Mouse (Mus musculus) forebrain, embryonic 16.5 days (tissue): ENCODE measurements around the gene Ucn3. TPM values are rescaled to one million over a fixed set of nuclear protein-coding genes. Genes with fewer than 3 reads are reported as not detected.
A peak's percentile ranks its signal among the peaks of the same experiment; 100 is the strongest.

ENCODE experiments used
- ATAC-seq: fragments of 200-750 bp; cut with Nextera tagmentation; 2 replicates; pipeline ENCODE4 v1.8.0; 2017; ENCODE audit warnings: mild to moderate bottlenecking, moderate library complexity
- H3K27ac ChIP-seq: fragments of 300-500 bp; sonication (generic); 2 replicates; pipeline ENCODE4 v1.5.1; 2014; ENCODE audit warnings: low read length, control low read depth
- H3K27me3 ChIP-seq: fragments of 300-500 bp; sonication (generic); replicated peaks from 2 replicates; pipeline ENCODE4 v1.6.1; 2014; ENCODE audit warnings: low read length; ENCODE audit not compliant: control insufficient read depth, insufficient read depth
- H3K36me3 ChIP-seq: fragments of 300-500 bp; sonication (generic); 2 replicates; pipeline ENCODE4 v1.6.1; 2014; ENCODE audit not compliant: control insufficient read depth, insufficient read depth
- H3K4me1 ChIP-seq: fragments of 300-500 bp; sonication (generic); replicated peaks from 2 replicates; pipeline ENCODE4 v1.6.1; 2014; ENCODE audit warnings: low read length; ENCODE audit not compliant: control insufficient read depth, insufficient read depth
- H3K4me2 ChIP-seq: fragments of 300-500 bp; sonication (generic); 2 replicates; pipeline ENCODE4 v1.6.1; 2014; ENCODE audit warnings: mild to moderate bottlenecking, low read length, control low read depth
- H3K4me3 ChIP-seq: fragments of 300-500 bp; sonication (generic); replicated peaks from 2 replicates; pipeline ENCODE4 v1.5.1; 2014; ENCODE audit warnings: mild to moderate bottlenecking, low read length, control low read depth
- H3K9ac ChIP-seq: fragments of 300-500 bp; sonication (generic); replicated peaks from 2 replicates; pipeline ENCODE4 v1.6.1; 2014; ENCODE audit warnings: low read depth, low read length, control low read depth
- H3K9me3 ChIP-seq: fragments of 300-500 bp; sonication (generic); 2 replicates; pipeline ENCODE4 v1.6.1; 2016; ENCODE audit warnings: low read length; ENCODE audit not compliant: control insufficient read depth
- WGBS: fragments of 180-500 bp; shearing (Covaris S2); extraction: QIAGEN DNeasy Blood & Tissue Kit; methylation state at CpG from one replicate; pipeline ENCODE4 v1.1.7; 2014; 5-methylcytosine and 5-hydroxymethylcytosine counted together
- polyA plus RNA-seq: library from polyadenylated mRNA; unstranded; fragments of >200 nt; fragmentation: Nextera tagmentation; extraction: Ambion mirVana; gene quantifications from 2 replicates; pipeline ENCODE4 v1.2.1, GENCODE M21; 2015

Ucn3 gene
- polyA plus RNA-seq, result 0.21 and 0.56 TPM in 2 replicates

GRCm38 (mm10) chr13:3945249-3945648 lies at the start of gene Ucn3:
TSS of gene Ucn3 (minus strand) at chr13:3945349.
- Histone ChIP-seq H3K27ac (no peak within 1 kb of the TSS), H3K4me3 (no peak within 1 kb of the TSS), H3K4me1 (no peaks in the 10 kb centered on the region), H3K4me2 (no peak within 1 kb of the TSS), H3K9ac (no peak within 1 kb of the TSS), H3K27me3 (no peaks in the 10 kb centered on the region), H3K36me3 (no peaks in the 10 kb centered on the region), H3K9me3 (no peaks in the 10 kb centered on the region)
- WGBS, result 66% methylated on average over 2 of the region's 2 CpGs
- no peak for ATAC-seq

GRCm38 (mm10) chr13:3992081-3992480 lies 46.9 kb upstream of the Ucn3 start:
- no peak for ATAC-seq
- no peaks in the 10 kb centered on the region for H3K4me1 ChIP-seq
- no peak overlapping the region for H3K27ac ChIP-seq
- H3K27me3 ChIP-seq, result no peaks in the 10 kb centered on the region
- H3K9ac ChIP-seq, result no peak overlapping the region
- no peak overlapping the region for H3K4me2 ChIP-seq
- H3K36me3 ChIP-seq, result no peaks in the 10 kb centered on the region
- H3K9me3 ChIP-seq, result no peaks in the 10 kb centered on the region
- no peak overlapping the region for H3K4me3 ChIP-seq

- H3K9ac ChIP-seq, result no peak overlapping the region
- no peak overlapping the region for H3K4me2 ChIP-seq
- ATAC-seq, result no peak
- no peak overlapping the region for H3K27ac ChIP-seq
- H3K9me3 ChIP-seq, result no peaks in the 10 kb centered on the region
- H3K4me3 ChIP-seq, result no peak overlapping the region
- WGBS, result 90% methylated on average over 4 of the region's 4 CpGs
- H3K27me3 ChIP-seq, result no peaks in the 10 kb centered on the region
- H3K4me1 ChIP-seq, result no peaks in the 10 kb centered on the region
- H3K36me3 ChIP-seq, result no peaks in the 10 kb centered on the region
Observed at GRCm38 (mm10) chr13:3968849-3969248, 23.7 kb upstream of the Ucn3 start.

- Histone ChIP-seq H3K27ac (no peak overlapping the region), H3K9me3 (no peaks in the 10 kb centered on the region), H3K27me3 (no peaks in the 10 kb centered on the region), H3K36me3 (no peaks in the 10 kb centered on the region), H3K9ac (no peak overlapping the region), H3K4me2 (no peak overlapping the region), H3K4me3 (no peak overlapping the region), H3K4me1 (no peaks in the 10 kb centered on the region)
- peak; percentile 65; the same call in 1 of the 2 replicates for ATAC-seq
- WGBS, result 73% methylated on average over 6 of the region's 6 CpGs
Observed at GRCm38 (mm10) chr13:3951198-3951914, 6.2 kb upstream of the Ucn3 start.

- Histone ChIP-seq H3K4me1 (no peaks in the 10 kb centered on the region), H3K36me3 (no peaks in the 10 kb centered on the region), H3K27me3 (no peaks in the 10 kb centered on the region), H3K27ac (no peak overlapping the region), H3K9me3 (no peaks in the 10 kb centered on the region), H3K4me3 (no peak overlapping the region), H3K9ac (no peak overlapping the region), H3K4me2 (no peak overlapping the region)
- no peak for ATAC-seq
- 89% methylated on average over 4 of the region's 4 CpGs for WGBS
Observed at GRCm38 (mm10) chr13:3949477-3949876, 4.3 kb upstream of the Ucn3 start.

GRCm38 (mm10) chr13:3947267-3947666 lies 2.1 kb upstream of the Ucn3 start:
- WGBS, result 93% methylated on average over 4 of the region's 4 CpGs
- H3K27me3 ChIP-seq, result no peaks in the 10 kb centered on the region
- H3K36me3 ChIP-seq, result no peaks in the 10 kb centered on the region
- no peaks in the 10 kb centered on the region for H3K9me3 ChIP-seq
- H3K4me1 ChIP-seq, result no peaks in the 10 kb centered on the region
- no peak overlapping the region for H3K4me2 ChIP-seq
- no peak overlapping the region for H3K9ac ChIP-seq
- no peak for ATAC-seq
- H3K4me3 ChIP-seq, result no peak overlapping the region
- H3K27ac ChIP-seq, result no peak overlapping the region

- 79% methylated on average over 7 of the region's 7 CpGs for WGBS
Observed at GRCm38 (mm10) chr13:3944699-3945098, 450 bp downstream of the Ucn3 start.

GRCm38 (mm10) chr13:3926046-3926445 lies 19.1 kb downstream of the Ucn3 start:
- no peaks in the 10 kb centered on the region for H3K9me3 ChIP-seq
- ATAC-seq, result no peak
- no peak overlapping the region for H3K4me2 ChIP-seq
- no peak overlapping the region for H3K27ac ChIP-seq
- 95% methylated on average over 6 of the region's 6 CpGs for WGBS
- H3K27me3 ChIP-seq, result no peaks in the 10 kb centered on the region
- H3K36me3 ChIP-seq, result no peaks in the 10 kb centered on the region
- H3K4me3 ChIP-seq, result no peak overlapping the region
- H3K4me1 ChIP-seq, result no peaks in the 10 kb centered on the region
- no peak overlapping the region for H3K9ac ChIP-seq

More at GRCm38 (mm10) chr13:3944699-3945098, 450 bp downstream of the Ucn3 start:
- no peaks in the 10 kb centered on the region for H3K27me3 ChIP-seq
- H3K27ac ChIP-seq, result no peak overlapping the region
- no peaks in the 10 kb centered on the region for H3K4me1 ChIP-seq
- H3K9me3 ChIP-seq, result no peaks in the 10 kb centered on the region
- H3K36me3 ChIP-seq, result no peaks in the 10 kb centered on the region
- H3K4me3 ChIP-seq, result no peak overlapping the region
- no peak for ATAC-seq
- no peak overlapping the region for H3K4me2 ChIP-seq
- H3K9ac ChIP-seq, result no peak overlapping the region

- WGBS, result 89% methylated on average over 6 of the region's 6 CpGs
- H3K4me1 ChIP-seq, result no peaks in the 10 kb centered on the region
- no peak overlapping the region for H3K4me2 ChIP-seq
- no peak for ATAC-seq
- no peaks in the 10 kb centered on the region for H3K36me3 ChIP-seq
- no peak overlapping the region for H3K4me3 ChIP-seq
- no peak overlapping the region for H3K9ac ChIP-seq
- no peaks in the 10 kb centered on the region for H3K27me3 ChIP-seq
- H3K9me3 ChIP-seq, result no peaks in the 10 kb centered on the region
- no peak overlapping the region for H3K27ac ChIP-seq
Observed at GRCm38 (mm10) chr13:3925632-3926031, 19.5 kb downstream of the Ucn3 start.

GRCm38 (mm10) chr13:3924483-3924882 lies 20.7 kb downstream of the Ucn3 start:
- H3K4me2 ChIP-seq, result no peak overlapping the region
- no peaks in the 10 kb centered on the region for H3K27me3 ChIP-seq
- no peaks in the 10 kb centered on the region for H3K4me1 ChIP-seq
- H3K27ac ChIP-seq, result no peak overlapping the region
- H3K4me3 ChIP-seq, result no peak overlapping the region
- no peak overlapping the region for H3K9ac ChIP-seq
- H3K36me3 ChIP-seq, result no peaks in the 10 kb centered on the region
- H3K9me3 ChIP-seq, result no peaks in the 10 kb centered on the region
- no peak for ATAC-seq
- WGBS, result 90% methylated on average over 5 of the region's 5 CpGs
